Mouse (Mus musculus) spleen, adult 2 months (tissue): ENCODE measurements around the gene Arhgef3.

Experiments
- CTCF ChIP-seq: fragments of 200-500 bp; IDR thresholded peaks from 2 replicates; pipeline ENCODE4 v1.5.1; 2011; ENCODE audit warnings: mild to moderate bottlenecking, inconsistent platforms; ENCODE audit not compliant: insufficient read depth, insufficient read length, insufficient replicate concordance; ENCODE audit errors: extremely low read depth
- POLR2A ChIP-seq: fragments of 200-500 bp; IDR thresholded peaks from 2 replicates; pipeline ENCODE4 v1.6.1; 2011; ENCODE audit warnings: low read depth, low read length, inconsistent platforms

DNA sequence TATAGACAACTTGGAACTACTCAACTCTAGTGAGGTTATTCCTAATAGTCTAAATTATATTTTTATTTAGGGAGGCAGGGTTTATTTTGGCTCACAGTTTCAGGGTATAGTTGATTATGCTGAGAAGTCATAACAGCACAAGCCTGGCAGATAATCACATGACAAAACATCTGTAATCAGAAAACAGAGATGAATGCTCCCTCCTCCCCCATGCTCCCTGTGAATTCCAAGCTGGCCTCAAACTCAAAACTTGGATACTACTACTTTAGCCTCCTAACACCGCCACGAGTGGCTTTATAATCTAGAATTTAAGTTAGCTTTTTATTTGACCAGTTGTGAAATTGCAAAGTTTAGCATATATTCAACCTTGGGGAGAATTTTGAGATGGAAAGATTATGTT is 317.4 kb downstream of the Arhgef3 start:
- TF ChIP-seq POLR2A = no peak
- TF ChIP-seq CTCF = no peak
